Mouse (Mus musculus) embryonic fibroblast, embryonic 13.5 days (primary cell): ENCODE results near the gene Zfpl1.

ENCODE experiments used
- CTCF ChIP-seq: IDR thresholded peaks from 2 replicates; pipeline ENCODE4 v1.5.1; 2011; ENCODE audit warnings: mild to moderate bottlenecking, control low read depth, low read length, moderate library complexity, borderline replicate concordance; ENCODE audit not compliant: insufficient read depth
- POLR2A ChIP-seq: IDR thresholded peaks from 2 replicates; pipeline ENCODE4 v1.6.1; 2011; ENCODE audit warnings: low read depth, mild to moderate bottlenecking, control low read depth, low read length, moderate library complexity

DNA sequence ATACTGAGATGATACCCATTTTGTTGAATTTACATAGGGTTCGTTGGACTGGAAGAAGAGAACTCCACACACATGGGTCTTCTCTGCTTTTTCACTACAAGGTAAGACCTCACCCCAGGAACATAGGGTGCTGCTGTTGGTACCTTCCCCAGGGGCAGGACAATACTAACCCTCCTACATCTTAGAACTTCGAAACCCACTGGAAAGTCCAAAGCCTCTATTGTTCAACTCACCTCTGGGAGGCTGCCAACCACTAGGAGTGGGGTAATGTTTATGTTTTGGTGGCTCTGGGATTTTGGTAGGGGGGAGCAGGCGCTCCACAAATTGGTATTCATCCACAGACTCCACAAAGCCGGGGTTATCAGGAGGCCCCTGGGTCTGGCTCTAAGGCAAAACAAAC, 28.1 kb downstream of the Zfpl1 start:
- TF ChIP-seq CTCF (no peak), POLR2A (no peak)
